Mouse (Mus musculus) gonadal fat pad, adult 2 months (tissue): Measurements from ENCODE around the gene Dctn2. TPM values are rescaled to one million over a fixed set of nuclear protein-coding genes. Genes with fewer than 3 reads are reported as not detected.
"Not testable (repeated sequence)": the region's sequence is repeated elsewhere in the genome, so short reads cannot be mapped to it uniquely, and the experiment has no call there.

Source experiments
- DNase-seq: peaks from one replicate; pipeline ENCODE4 v3.0.0-alpha.2; 2012; ENCODE audit warnings: low read depth
- polyA plus RNA-seq: library from polyadenylated mRNA; depleted of rRNA; stranded (reverse); fragments of >200 nt; gene quantifications from 2 replicates; pipeline ENCODE4 v1.2.3, GENCODE M21; 2012

Gene Dctn2
- polyA plus RNA-seq, 1 experiment, result 280 TPM

- peak; percentile 73 for DNase-seq
These were observed 22.8 kb downstream of the Dctn2 start, which contains the start of gene Mbd6 for GRCm38 (mm10) chr10:127288800-127289572. TSS of gene Mbd6 (minus strand) at chr10:127289018.

DNA sequence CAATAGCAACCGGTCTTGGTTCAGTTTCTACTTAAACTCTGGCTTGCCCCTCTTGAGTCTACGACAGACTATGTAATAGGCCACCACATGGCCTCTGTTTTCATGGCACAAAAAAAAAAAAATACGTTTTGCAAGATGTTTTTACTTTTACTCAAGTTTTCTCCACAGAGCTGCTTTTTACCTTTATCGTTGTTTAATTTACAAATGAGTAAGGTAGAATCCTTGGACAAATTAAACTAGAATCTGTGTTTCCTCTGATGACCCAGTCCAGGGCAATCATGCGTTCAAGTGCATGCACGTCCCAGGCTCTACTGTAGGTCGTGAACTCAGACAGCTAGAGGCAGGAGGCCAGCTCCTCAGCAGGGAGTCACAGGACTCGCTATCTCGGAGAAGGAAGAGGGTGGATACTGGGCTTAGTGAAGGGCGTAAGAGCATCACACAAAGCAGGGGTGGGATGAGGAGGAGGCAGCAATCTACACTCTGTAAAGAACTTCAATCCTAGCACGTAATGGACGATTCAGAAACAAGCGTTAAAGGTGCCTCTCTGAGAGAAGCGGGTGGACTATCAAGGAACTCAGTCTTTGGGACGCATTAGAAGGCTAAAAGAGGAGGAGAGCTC, 23.5 kb downstream of the Dctn2 start:
- DNase-seq, result no peak

DNA sequence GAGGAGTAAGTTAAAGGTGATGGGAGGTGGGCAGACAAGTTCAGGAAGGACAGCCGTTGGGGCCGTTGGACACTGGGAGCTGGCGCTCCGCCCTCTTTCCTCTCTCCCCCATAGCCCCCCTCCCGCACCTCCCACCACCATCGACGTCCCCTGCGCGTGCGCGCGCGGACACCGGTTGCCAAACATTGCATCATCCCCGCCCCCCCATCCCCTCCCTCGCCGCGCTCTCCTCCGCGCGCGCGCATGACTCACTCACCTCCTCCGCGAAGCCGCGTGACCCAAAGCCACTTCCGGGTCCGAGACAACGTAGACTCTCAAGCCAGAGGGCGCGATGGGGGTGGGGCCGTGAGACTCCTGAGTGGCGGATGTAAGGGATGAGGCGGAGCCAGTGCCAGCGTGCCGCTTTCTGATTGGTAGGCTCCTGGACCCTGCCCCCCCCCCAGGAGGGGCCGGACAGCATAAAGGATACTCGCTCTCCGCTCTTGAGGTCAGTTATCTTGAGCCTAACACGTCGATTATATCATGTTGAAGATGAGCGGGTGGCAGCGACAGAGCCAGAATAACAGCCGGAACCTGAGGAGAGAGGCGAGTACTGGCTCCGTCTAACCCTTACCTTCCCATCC, 24.2 kb downstream of the Dctn2 start:
- DNase-seq, result peak; percentile 89

DNA sequence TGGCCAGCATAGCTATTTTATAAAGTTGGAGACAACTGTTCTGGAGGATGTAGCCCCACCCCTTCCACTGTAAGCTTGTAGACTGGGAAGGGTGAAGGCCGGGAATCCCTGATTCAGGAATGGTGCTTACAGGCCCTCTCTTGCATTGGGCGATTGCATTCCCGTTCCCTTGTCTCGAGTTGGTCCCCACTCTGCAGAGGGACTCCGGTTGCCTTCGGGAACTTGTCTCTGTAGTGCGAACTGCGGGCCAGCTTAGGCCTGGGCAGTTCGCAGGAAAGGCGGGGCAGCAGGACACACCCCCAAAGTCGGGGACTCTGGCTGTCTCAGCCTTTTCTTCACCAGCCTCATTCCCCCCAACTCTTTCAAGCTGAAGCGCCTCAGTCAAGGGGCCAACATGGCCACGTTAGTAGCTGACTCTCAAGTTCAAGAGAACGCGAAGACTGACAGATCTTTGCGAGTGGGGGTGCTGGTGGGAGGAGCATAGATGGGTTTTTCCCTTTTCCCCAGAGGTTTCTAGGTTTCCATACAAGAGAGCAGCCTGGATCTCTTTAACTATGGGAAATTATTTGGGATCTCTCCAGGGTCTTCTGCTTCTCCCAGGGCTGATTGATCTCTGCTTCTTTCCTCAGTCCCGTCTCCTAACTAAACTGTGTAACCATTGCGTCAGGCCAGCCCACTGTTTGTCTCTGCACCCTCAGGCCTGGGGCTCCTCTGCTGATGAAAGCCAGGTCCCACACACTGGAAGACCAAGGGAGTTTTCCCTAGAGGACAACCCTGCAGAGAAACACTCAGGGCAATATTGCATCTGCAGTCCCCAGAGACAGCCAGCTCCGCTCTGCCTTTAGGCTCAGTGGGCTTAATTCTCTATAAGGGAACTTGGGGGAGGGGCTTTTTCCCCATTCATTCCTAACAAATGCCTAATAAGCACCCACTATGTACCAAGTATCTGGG, 25.0 kb downstream of the Dctn2 start:
- no peak for DNase-seq

DNA sequence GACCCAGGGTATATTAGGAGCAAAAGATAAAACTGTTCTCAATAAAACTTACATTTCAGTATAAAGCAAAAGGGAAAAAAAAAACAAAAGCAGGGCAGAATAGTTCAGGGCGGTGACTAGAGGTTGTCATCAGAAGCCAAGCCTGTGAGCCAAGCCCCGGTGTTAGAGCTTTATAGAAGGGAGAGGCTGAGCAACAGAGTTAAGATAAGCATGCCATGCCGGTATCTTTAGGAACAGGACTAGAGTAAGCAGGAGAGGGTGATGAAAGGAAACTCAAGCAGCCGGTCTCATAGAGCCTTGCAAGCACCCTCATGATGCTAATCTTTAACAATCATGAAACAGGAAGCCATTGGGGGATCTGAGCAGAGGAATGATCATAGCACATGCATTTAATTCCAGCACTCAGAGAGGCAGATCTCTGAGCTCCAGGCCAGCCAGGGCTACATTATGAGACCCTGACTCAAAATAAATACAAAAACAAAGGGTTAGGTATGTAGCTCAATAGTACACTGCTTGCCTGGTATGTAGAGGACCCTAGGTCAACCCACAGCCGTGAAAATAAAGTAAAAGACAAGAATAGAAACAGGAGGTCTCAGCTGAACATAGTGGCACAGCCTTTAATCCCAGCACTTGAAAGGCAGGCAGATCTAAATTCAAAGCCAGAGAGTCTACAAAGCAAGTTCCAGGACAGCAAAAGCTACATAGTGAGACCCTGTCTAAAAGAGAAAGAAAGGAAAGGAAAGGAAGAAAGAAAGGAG, 25.9 kb downstream of the Dctn2 start:
- no peak for DNase-seq

GRCm38 (mm10) chr10:127292987-127293538, 26.9 kb downstream of the Dctn2 start:
- DNase-seq, result peak; percentile 46

GRCm38 (mm10) chr10:127293590-127294113, 27.5 kb downstream of the Dctn2 start:
- DNase-seq, result no peak

GRCm38 (mm10) chr10:127294895-127295510, 28.8 kb downstream of the Dctn2 start:
- DNase-seq, result no peak

GRCm38 (mm10) chr10:127295986-127296794, 30.0 kb downstream of the Dctn2 start:
- DNase-seq, result no peak

- no peak for DNase-seq
These were observed 31.1 kb downstream of the Dctn2 start for GRCm38 (mm10) chr10:127297015-127297871.

DNA sequence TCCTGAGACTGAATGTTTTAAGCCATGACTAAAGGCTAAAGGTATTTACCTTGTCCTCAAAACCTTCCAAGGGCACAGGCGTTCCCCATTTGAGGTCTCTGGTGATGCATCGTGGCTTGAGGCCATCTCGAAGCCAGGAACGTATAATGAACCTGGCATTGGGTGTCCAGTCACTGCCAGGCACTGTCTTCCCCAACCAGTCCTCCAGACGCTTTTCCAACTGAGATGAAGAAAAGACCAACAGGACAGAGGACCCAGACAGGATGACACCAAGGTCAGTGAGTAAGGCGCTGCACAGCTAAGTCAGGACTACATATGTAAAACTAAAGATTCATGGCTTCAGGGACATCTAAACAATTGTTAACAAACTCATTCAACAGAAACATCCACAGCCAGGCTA, 34.2 kb downstream of the Dctn2 start:
- DNase-seq, result no peak

- DNase-seq, result no peak
These were observed 37.0 kb downstream of the Dctn2 start for GRCm38 (mm10) chr10:127303136-127303535.

- not testable (repeated sequence) for DNase-seq
These were observed 43.0 kb downstream of the Dctn2 start for GRCm38 (mm10) chr10:127309167-127309566.

DNA sequence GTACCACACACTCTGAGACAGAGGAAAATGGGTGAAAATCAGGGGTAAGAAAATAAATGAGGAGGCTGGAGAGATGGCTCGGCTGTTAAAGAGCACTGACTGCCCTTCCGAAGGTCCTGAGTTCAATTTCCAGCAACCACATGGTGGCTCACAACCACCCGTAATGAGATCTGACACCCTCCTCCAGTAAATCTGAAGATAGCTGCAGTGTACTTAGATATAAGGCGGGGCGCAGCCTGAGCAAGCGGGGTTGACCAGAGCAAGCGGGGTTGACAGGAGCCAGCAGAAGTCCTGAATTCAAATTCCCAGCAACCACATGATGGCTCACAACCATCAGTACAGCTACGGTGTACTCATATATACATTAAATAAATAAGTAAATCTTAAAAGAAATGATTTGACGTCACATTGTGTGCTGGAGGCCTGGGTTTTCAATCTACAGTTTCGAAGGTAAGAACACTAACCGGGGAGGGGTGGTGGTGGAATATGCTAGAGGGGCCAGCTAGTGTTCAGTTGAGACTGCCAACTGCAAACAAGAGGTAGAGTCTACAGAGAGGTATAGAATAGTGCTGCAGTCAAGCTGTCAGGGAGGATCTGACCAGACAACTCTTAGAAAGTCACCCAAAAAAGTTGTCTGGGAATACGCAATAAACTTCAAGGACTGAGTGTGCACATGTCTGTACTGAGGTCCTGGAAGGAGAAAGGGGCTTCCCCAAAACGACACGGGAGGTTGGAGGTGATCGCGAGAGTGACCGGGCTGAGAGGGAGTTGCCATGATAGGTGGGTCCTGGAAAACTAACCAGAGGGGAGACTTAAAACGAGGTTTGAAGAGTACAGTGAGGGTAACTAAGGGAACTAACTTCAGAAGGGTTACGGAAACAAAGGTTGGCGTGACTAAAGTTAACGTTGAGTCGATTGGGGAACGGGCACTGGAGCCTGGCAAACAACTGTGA, 44.6 kb downstream of the Dctn2 start:
- no peak for DNase-seq

GRCm38 (mm10) chr10:127311476-127312355, 45.5 kb downstream of the Dctn2 start, which contains the start of gene Mars:
TSS of gene Mars (minus strand) at chr10:127311786.
- DNase-seq, result peak; percentile 73

GRCm38 (mm10) chr10:127312356-127312676, 46.1 kb downstream of the Dctn2 start:
- DNase-seq, result no peak
